Mouse (Mus musculus) CD4-positive, CD25-positive, alpha-beta regulatory T cell, adult 9 weeks (primary cell): ENCODE measurements around the gene Ndufb8. TPM values are rescaled to one million over a fixed set of nuclear protein-coding genes. Genes with fewer than 3 reads are reported as not detected.

Experiments
- polyA plus RNA-seq: library from polyadenylated mRNA; unstranded; fragments of 100-300 nt; shearing (Covaris generic); gene quantifications from one replicate; pipeline ENCODE4 v1.2.1, GENCODE M21; 2017

The Ndufb8 gene
- polyA plus RNA-seq: 369 TPM

GRCm38 (mm10) chr19:44554861-44555590 is at the start of gene Ndufb8:
Ndufb8 (minus strand) TSS chr19:44555440.

GRCm38 (mm10) chr19:44562652-44563206 is 7.5 kb upstream of the Ndufb8 start, which contains the start of gene Hif1an:
Hif1an (plus strand) TSS chr19:44562850.

DNA sequence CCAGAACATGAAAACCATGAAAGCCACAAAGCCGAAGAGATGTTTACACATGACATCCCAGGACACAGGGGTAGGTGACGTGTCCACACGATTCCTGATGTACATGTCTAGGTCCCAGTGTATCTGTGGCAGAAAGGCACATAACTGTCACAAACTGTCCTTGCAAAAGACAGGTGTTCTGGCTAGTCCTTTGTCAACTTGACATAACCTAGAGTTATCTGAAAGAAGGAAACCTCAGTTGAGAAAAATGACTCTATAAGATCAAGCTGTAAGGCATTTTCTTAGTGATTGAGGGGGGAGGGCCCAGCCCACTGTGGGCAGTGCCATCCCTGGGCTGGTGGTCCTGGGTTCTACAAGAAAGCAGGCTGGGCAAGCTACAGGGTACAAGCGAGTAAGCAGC is 2.5 kb downstream of the Ndufb8 start, which contains the start of gene Gm20538:
TSS of gene Gm20538 (minus strand) at position 101 of the 400 bp plus-strand sequence.

GRCm38 (mm10) chr19:44545321-44546041 is 9.8 kb downstream of the Ndufb8 start, which contains the start of gene Sec31b:
Sec31b (minus strand) TSS chr19:44545864.

Other genes with a start within 250 kb of the Ndufb8 start
- gene Scd4, start 222.3 kb downstream of the Ndufb8 start, polyA plus RNA-seq: 0.47 TPM
- gene Scd1, start 147.6 kb downstream of the Ndufb8 start, polyA plus RNA-seq: 1.1 TPM
- not detected for gene Wnt8b, start 62.0 kb downstream of the Ndufb8 start, polyA plus RNA-seq
- 5.3 TPM for gene Sec31b, start 9.6 kb downstream of the Ndufb8 start, polyA plus RNA-seq
- 11.4 TPM for gene Gm20538, start 2.6 kb downstream of the Ndufb8 start, polyA plus RNA-seq
- 45.1 TPM for gene Hif1an, start 7.4 kb upstream of the Ndufb8 start, polyA plus RNA-seq
- gene Pax2, start 200.6 kb upstream of the Ndufb8 start, polyA plus RNA-seq: not detected